Mouse (Mus musculus): ENCODE results near the gene Atp8b3. TPM values are rescaled to one million over a fixed set of nuclear protein-coding genes. Genes with fewer than 3 reads are reported as not detected.

Gene Atp8b3
- polyA plus RNA-seq (2012; rRNA removed; ENCODE audit: low replicate concordance), result 0.03 and 0.06 TPM in 2 replicates

DNA sequence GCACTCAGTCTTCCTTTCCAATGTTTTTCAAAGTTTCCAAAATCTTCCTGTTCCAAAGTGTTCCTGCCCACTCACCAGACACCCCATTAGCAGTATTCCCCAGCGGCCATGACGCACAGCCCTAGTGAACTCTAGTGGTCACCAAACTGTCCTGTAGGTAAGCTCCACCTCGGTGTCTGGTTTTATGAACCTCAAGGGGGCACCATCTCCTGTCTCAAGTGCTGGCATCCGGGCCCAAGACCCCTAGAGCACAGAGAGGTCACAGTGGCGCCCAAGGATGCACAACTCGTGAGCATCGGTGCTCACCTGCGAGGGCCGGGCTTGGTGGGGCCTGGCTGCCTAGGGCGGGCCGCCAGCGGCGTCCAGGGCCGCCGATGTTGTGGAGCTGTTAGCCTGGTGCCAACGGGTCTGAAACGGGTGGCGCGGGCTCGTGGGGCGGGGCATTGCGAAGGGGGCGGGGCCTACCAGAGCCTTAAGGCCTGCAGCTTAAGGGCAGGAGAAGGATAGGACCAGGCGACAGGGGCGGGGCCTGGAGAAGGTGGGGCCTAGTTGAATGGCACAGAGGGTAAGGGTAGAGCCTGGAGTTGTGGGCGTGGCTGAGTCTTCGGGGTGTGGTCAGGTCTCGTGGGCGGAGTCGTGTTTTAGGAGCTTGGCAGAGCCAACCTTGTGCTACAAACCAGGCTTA, at the start of gene Atp8b3:
Atp8b3 (minus strand) TSS at position 415 of the 685 bp plus-strand sequence.

DNA sequence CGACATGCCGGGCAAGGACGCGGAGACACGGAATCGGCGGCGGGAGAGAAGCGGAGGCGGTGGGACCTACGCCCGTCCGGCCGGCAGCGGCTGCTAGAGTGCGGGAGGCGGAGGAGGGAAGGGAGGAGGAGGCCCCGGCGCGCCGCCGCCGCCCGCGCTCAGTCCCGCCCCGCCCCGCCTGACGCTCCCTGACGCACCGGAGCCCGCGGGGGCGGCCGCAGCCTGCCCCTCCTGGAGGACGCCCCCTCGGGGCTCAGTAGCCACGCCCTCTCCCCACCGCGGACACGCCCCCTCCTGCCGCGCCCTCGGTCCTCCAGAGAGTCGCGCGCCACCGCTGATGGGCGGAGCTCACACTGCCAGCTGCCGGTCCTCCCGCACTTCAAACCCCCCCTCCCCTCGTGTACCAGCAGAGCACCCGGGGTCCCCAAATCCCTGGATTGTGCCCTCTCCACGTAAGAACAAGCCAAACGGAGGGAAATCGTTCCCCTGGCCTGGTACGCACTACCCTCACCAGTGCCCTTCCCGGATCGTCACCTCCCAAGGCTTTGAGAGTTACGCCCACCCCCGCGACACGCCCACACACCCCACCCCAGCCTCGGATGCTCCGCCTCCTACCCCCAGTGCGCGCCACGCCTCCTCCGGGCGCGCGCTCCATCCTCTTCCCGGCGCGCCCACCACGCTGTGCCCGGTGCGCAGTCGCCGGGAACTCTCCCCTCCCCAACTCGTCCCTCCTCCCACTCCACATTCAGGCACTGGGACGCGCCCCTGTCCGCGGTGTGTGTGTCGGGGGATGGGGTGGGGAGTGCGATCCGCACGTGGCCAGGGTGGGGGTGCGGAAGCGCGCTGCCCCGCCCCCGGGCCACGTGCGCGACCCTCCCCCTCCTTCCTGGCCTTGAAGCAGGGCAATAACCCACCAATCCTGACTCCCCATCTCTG, 38.5 kb upstream of the Atp8b3 start, which contains the start of gene Klf16:
Klf16 (minus strand) TSS at position 127 of the 936 bp plus-strand sequence.

DNA sequence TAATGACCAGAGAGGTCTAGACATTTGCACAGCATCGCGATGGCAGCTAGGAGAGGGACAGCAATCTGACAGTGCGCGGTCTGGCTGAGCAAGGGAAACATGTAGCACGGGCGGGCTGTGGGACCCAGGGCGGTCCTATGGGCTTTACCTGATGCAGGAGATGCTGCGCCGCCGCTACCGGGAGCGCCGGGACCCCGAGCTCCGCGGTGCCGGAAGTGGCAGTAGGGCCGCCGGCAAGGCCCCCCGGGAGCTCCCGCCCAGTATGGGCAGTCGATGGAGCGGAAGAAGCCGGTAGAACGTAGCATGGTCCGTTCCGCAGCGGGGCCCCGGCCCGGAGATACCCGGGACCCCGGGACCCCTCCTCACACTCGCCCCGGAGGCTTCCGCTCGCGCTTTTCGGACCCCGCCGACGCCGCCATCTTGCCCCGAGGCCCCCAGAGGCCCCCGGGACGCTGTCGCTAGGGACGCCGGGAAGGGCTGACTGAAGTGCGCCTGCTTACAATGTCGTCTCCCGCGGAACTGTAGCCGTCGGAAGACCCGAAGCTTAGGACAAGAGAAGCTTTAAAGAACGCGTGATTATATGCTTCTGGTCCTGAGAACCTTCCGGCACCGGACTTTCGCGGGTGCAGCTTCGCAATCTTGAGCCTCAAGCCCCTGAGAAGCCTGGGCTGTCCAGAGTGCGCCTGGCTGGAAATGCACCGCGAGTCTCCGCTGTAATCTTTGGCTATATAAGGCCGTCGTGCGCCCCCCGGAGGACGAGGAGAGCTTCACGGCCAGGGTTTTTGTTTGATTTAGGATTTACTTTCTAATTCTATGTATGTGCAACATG, 22.4 kb upstream of the Atp8b3 start, which contains the start of gene Rexo1:
Rexo1 (minus strand) TSS at position 445 of the 829 bp plus-strand sequence.

DNA sequence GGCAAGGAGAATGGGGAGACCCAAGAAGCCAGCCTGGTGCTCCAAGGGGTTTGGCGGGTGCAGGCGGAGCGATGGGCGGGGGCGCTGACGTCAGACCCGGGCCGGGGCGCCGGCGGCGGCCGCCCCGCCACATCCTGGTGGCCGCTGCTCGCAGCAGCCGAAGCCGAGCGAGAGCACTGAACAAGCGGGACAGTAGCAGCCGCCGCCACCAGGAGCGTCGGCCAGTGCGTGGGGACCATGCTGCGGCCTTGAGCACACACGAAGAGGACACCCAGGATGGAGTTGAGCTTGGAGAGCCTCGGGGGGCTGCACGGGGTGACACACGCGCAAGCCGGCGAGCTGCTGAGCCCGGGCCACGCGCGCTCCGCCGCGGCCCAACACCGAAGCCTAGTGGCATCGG, 44.2 kb downstream of the Atp8b3 start, which contains the start of gene Onecut3:
Onecut3 (plus strand) TSS at position 104 of the 400 bp plus-strand sequence.

Other genes starting within 250 kb of the Atp8b3 start
- gene Rps15, start 246.7 kb downstream of the Atp8b3 start, polyA plus RNA-seq (2012; rRNA removed; ENCODE audit: low replicate concordance), result 1,097 and 1,999 TPM in 2 replicates
- gene Apc2, start 243.1 kb downstream of the Atp8b3 start, polyA plus RNA-seq (2012; rRNA removed; ENCODE audit: low replicate concordance), result 1.6 and 3.1 TPM in 2 replicates
- gene 2310011J03Rik, start 218.6 kb downstream of the Atp8b3 start, polyA plus RNA-seq (2012; rRNA removed; ENCODE audit: low replicate concordance), result 63.1 and 73.9 TPM in 2 replicates
- 11.0 and 18.3 TPM in 2 replicates for gene Pcsk4, start 209.6 kb downstream of the Atp8b3 start, polyA plus RNA-seq (2012; rRNA removed; ENCODE audit: low replicate concordance)
- gene Reep6, start 209.2 kb downstream of the Atp8b3 start, polyA plus RNA-seq (2012; rRNA removed; ENCODE audit: low replicate concordance), result 29.5 and 41.3 TPM in 2 replicates
- 27.6 and 29.5 TPM in 2 replicates for gene Adamtsl5, start 190.7 kb downstream of the Atp8b3 start, polyA plus RNA-seq (2012; rRNA removed; ENCODE audit: low replicate concordance)
- 0.12 TPM in 1 of 2 replicates, not detected in the other for gene Plk5, start 182.7 kb downstream of the Atp8b3 start, polyA plus RNA-seq (2012; rRNA removed; ENCODE audit: low replicate concordance)
- 9.5 and 41.0 TPM in 2 replicates for gene Mex3d, start 151.5 kb downstream of the Atp8b3 start, polyA plus RNA-seq (2012; rRNA removed; ENCODE audit: low replicate concordance)
- 145 and 199 TPM in 2 replicates for gene Mbd3, start 139.6 kb downstream of the Atp8b3 start, polyA plus RNA-seq (2012; rRNA removed; ENCODE audit: low replicate concordance)
- 2,303 and 2,715 TPM in 2 replicates for gene Uqcr11, start 132.3 kb downstream of the Atp8b3 start, polyA plus RNA-seq (2012; rRNA removed; ENCODE audit: low replicate concordance)
- 56.2 and 124 TPM in 2 replicates for gene Tcf3, start 105.5 kb downstream of the Atp8b3 start, polyA plus RNA-seq (2012; rRNA removed; ENCODE audit: low replicate concordance)
- not detected in 2 replicates for gene Onecut3, start 44.3 kb downstream of the Atp8b3 start, polyA plus RNA-seq (2012; rRNA removed; ENCODE audit: low replicate concordance)
- 36.1 and 53.1 TPM in 2 replicates for gene Rexo1, start 22.4 kb upstream of the Atp8b3 start, polyA plus RNA-seq (2012; rRNA removed; ENCODE audit: low replicate concordance)
- gene Klf16, start 38.2 kb upstream of the Atp8b3 start, polyA plus RNA-seq (2012; rRNA removed; ENCODE audit: low replicate concordance), result 13.1 and 28.3 TPM in 2 replicates
- gene Abhd17a, start 51.2 kb upstream of the Atp8b3 start, polyA plus RNA-seq (2012; rRNA removed; ENCODE audit: low replicate concordance), result 199 and 204 TPM in 2 replicates
- gene Scamp4, start 63.7 kb upstream of the Atp8b3 start, polyA plus RNA-seq (2012; rRNA removed; ENCODE audit: low replicate concordance), result 107 and 129 TPM in 2 replicates
- gene Adat3, start 63.8 kb upstream of the Atp8b3 start, polyA plus RNA-seq (2012; rRNA removed; ENCODE audit: low replicate concordance), result 9.4 and 12.8 TPM in 2 replicates
- gene Gm49322, start 66.9 kb upstream of the Atp8b3 start, polyA plus RNA-seq (2012; rRNA removed; ENCODE audit: low replicate concordance), result 1.6 and 3.7 TPM in 2 replicates
- 183 and 235 TPM in 2 replicates for gene Csnk1g2, start 83.7 kb upstream of the Atp8b3 start, polyA plus RNA-seq (2012; rRNA removed; ENCODE audit: low replicate concordance)
- 80.1 and 107 TPM in 2 replicates for gene Btbd2, start 117.9 kb upstream of the Atp8b3 start, polyA plus RNA-seq (2012; rRNA removed; ENCODE audit: low replicate concordance)
- 507 and 1,079 TPM in 2 replicates for gene Mknk2, start 139.0 kb upstream of the Atp8b3 start, polyA plus RNA-seq (2012; rRNA removed; ENCODE audit: low replicate concordance)
- gene Mob3a, start 162.9 kb upstream of the Atp8b3 start, polyA plus RNA-seq (2012; rRNA removed; ENCODE audit: low replicate concordance), result 43.3 and 51.8 TPM in 2 replicates
- 61.1 and 73.0 TPM in 2 replicates for gene Izumo4, start 163.1 kb upstream of the Atp8b3 start, polyA plus RNA-seq (2012; rRNA removed; ENCODE audit: low replicate concordance)
- 155 and 208 TPM in 2 replicates for gene Ap3d1, start 203.1 kb upstream of the Atp8b3 start, polyA plus RNA-seq (2012; rRNA removed; ENCODE audit: low replicate concordance)
- 17.0 and 39.8 TPM in 2 replicates for gene Dot1l, start 216.1 kb upstream of the Atp8b3 start, polyA plus RNA-seq (2012; rRNA removed; ENCODE audit: low replicate concordance)